Mouse (Mus musculus) embryonic fibroblast, embryonic 13.5 days (primary cell): ENCODE measurements around the gene Fgf10.

Source experiments
- CTCF ChIP-seq: IDR thresholded peaks from 2 replicates; pipeline ENCODE4 v1.5.1; 2011; ENCODE audit warnings: mild to moderate bottlenecking, control low read depth, low read length, moderate library complexity, borderline replicate concordance; ENCODE audit not compliant: insufficient read depth
- POLR2A ChIP-seq: IDR thresholded peaks from 2 replicates; pipeline ENCODE4 v1.6.1; 2011; ENCODE audit warnings: low read depth, mild to moderate bottlenecking, control low read depth, low read length, moderate library complexity

DNA sequence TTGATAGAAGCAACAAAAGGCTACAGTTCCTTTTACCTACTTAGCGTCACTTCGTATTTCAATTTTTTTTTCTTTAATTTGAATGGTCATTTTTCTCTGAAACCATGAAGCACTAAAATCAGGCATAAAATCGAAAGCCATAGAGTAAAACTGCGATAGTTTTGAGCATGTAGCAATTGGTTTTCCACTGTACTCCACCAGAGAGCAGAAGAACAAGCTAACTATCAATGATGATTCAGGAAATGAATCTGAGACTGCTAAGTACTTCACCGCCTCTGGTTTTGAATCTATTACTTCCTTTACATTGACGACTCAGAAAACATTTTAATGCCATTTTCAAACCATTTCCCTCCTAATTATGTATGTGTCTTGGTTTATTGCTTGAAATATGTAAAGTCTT, 150.2 kb downstream of the Fgf10 start:
- no peak for TF ChIP-seq POLR2A
- TF ChIP-seq CTCF: no peak
